Mouse (Mus musculus) gastrocnemius, postnatal 36 days (tissue): ENCODE results near the gene Shb. TPM values are rescaled to one million over a fixed set of nuclear protein-coding genes. Genes with fewer than 3 reads are reported as not detected.

Experiments
- DNase-seq, 2 experiments: peaks; one replicate each; pipeline ENCODE4 v3.0.0; 2022
- intact Hi-C: fragments of 180-260 bp; cut with DNase I; formaldehyde crosslinking; loops from one replicate; pipeline ENCODE4 v1.15.1; 2025
- total RNA-seq, 2 experiments: library from RNA; stranded (reverse); gene quantifications; 2 replicates each; pipeline ENCODE4 v1.2.3; 2021

Shb gene
- total RNA-seq, 2 experiments from 2014 or later = 6.3 to 6.7 TPM

GRCm38 (mm10) chr4:45434071-45434470 lies 98.2 kb downstream of the Shb start:
- intact Hi-C loops = no loop called here

GRCm38 (mm10) chr4:45431806-45432205 lies 100.5 kb downstream of the Shb start:
- intact Hi-C loops = no loop called here
- no peak for DNase-seq

More at GRCm38 (mm10) chr4:45434071-45434470, 98.2 kb downstream of the Shb start:
- DNase-seq = no peak

GRCm38 (mm10) chr4:45431316-45431715 lies 101.0 kb downstream of the Shb start:
- intact Hi-C loops = no loop called here
- no peak for DNase-seq

GRCm38 (mm10) chr4:45429451-45429850 lies 102.8 kb downstream of the Shb start:
- no peak for DNase-seq
- intact Hi-C loops = no loop called here

DNA sequence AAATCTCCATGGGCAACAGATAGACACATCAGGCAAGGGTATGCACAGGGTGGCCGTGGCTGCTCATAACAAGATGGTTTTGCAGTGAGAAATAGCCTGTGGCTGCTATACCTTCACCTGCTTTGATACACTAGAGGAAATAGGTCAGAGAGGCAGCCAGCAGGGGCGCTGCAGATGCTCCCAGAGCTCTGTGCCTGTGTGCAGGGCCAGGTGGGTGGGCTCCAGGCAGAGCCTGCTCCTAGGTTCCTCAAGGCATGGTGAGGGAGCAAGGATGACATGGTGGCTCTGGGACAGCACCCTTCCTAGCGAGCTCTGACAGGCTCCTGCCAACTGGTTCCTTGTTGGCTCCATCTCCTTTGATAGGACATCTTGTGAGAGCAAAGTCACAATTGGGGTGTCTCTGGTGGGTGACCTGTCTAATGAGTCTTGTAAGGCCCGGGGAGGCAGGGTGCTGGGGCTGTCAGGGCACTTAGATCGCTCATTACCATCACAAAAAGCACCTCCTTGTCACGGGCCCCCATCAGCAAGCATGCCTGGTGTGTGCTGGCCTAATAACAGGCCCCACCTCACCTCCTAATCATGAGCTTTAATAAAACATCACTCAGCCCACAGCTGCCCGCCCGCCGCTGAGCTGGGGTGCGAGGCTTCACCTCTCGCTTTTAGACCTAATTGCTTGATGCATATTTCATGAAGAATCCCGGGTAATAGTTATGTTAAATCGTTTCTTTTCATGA lies 105.4 kb downstream of the Shb start:
- intact Hi-C loops = no loop called here
- no peak for DNase-seq

DNA sequence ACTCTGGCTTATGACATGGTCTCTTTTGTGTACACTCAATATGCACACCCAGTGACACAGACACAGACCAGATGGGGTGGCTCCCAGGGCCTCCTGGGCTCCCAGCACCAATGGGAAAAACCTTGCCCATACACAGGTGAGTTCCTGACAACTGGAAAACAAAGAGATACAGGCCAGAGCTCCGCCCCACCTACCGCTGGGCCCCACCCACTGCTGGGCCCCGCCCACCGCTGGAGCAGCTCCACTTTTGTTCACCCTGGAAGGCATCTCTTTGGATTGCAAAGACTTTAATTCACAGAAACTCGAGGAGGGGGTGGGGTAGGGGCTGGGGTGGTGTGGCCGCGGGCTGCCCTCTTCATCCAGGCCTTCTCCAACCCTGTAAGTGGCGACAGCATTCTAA lies 108.9 kb downstream of the Shb start:
- intact Hi-C loops = no loop called here

GRCm38 (mm10) chr4:45422640-45423039 lies 109.6 kb downstream of the Shb start:
- DNase-seq = no peak
- intact Hi-C loops = no loop called here

More for the DNA sequence above, 108.9 kb downstream of the Shb start:
- no peak for DNase-seq

- intact Hi-C loops = no loop called here
These were observed 110.6 kb downstream of the Shb start for GRCm38 (mm10) chr4:45421519-45422260.

GRCm38 (mm10) chr4:45420733-45421132 lies 111.5 kb downstream of the Shb start:
- intact Hi-C loops = no loop called here
- no peak for DNase-seq

More at GRCm38 (mm10) chr4:45421519-45422260, 110.6 kb downstream of the Shb start:
- no peak for DNase-seq

DNA sequence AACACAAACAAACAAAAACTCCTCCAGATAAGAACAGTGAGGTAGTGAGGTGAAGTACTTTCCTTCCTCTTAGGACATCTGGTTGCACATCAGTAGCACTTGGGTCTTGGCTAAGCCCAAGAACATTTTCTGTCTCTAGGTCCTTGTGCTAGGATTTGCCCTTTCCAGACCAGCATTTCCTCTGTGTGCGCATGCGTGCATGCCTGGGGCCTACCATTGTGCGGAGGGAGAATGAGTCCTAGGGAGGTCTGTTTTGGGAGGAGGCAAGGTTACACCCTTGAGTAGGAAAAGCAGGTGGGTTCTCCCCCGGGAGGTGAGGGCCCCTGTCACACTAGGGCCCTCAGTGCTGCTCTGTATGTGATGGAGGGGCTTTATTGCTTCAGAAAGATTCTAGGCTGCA lies 113.2 kb downstream of the Shb start:
- DNase-seq = no peak
- intact Hi-C loops = loop anchor here (2.0 to 5.0 kb wide), 4 partner anchors 110 to 438 kb away; no protein-coding TSS in a partner anchor

GRCm38 (mm10) chr4:45418229-45418950 lies 113.9 kb downstream of the Shb start:
- intact Hi-C loops = loop anchor here (2.0 to 5.0 kb wide), 4 partner anchors 110 to 439 kb away; no protein-coding TSS in a partner anchor
- peak; percentile 33 to 49 for DNase-seq

- no peak for DNase-seq
- intact Hi-C loops = loop anchor here (5.0 kb wide), 1 partner anchor 441 kb away; no protein-coding TSS in a partner anchor
These were observed 116.0 kb downstream of the Shb start for GRCm38 (mm10) chr4:45416314-45416713.

DNA sequence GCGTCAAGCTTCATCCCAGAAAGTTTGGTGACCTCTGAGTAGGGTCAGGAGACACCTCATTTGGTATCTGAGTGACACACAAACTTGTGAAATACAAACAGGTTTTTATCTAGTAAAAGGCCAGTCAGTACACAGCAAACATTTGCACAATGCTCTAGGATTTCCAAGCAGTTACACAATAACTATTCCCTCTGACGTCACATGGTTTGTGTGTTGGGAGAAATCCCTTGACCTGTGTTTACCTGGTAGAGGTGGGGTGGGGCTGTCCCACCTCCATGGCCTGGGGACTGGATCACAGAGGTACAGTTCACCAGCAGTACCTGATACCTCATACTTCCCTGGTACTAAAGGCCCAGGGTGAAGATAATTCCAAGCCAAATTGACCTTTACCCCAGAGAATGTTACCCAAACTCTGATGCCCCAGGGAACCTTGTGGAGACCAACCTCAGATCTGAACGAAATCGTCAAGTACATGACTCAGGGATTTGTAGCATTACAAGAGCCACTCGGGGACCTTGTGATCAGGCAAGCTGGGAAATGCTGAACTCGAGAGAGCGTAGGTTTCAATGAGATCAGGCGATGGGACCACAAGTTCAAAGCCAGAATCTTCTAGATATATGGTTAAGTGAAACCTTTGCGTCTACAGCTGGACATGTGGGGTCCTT lies 118.5 kb downstream of the Shb start:
- DNase-seq = no peak
- intact Hi-C loops = no loop called here

DNA sequence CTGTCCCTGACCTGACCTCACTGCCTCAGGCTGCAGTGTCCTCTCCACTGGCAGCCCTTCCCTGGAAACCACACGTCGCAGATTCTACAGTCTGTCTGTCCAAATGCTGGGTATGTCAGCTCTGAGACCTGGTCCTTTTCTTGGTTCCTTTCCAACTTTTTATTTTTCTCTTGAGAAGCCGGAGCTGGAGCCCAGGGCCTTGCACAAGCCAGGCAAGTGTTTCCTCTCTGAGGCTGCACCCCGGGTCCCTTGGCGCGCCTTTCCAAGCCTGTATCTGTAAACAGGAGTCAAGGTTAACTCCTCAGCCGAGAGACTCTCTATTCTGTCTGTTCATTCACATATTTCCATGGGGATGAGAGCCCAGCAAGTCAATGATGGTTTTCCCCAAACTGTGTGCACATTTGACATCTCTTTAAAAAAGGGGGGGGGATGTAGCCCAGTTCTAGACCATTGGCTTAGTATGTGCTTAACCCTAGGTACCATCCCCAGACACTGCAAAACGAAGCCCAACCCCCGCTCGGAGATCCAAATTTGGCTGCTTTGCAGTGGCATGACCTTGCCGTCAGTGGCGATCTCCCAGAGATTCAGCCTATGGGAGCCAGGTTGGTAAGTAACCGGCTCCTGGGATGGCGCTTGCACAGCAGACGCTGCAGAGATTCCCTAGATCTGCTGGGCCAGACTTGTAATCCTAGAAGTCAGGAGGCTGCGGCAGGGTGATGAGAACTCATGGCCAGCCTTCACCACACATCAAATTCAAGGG lies 119.7 kb downstream of the Shb start:
- intact Hi-C loops = no loop called here
- DNase-seq = no peak

GRCm38 (mm10) chr4:45411181-45411790 lies 121.0 kb downstream of the Shb start:
- DNase-seq = no peak
- intact Hi-C loops = no loop called here

GRCm38 (mm10) chr4:45409270-45409669 lies 123.0 kb downstream of the Shb start:
- peak; percentile 67 to 70 for DNase-seq
- intact Hi-C loops = no loop called here

DNA sequence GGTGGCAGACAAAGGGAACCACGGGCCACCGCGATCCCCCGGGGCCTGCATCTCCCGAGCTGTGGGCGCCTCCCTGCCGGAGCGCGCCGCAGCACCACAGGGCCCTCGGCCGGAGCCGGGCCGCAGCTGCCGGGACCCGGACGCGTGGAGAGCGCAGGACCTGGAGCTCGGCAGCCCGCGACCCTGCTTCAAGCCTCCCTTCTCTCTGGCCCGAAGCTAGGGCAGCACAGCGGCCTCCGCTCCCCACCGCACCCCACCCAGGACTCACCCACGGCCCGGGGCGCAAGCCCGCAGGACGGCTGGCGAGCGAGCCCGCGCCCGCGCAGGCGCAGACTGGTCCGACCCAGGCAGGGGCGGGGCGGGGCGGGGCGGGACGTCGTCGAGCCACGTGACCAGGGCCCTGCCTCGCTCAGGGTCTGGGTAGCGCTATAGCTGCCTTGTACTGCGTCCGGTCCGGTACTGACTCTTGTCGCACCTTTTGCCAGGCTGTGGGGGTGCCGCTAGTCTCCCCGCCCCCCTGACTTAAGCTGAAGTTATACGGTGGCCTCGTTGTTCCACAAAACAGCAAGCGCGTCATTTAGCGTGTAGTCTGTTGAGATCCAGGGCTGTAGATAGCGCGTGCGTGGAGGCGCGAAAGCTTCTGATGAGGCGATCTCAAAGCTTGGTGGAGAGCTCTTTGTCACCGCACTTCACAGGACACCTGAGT lies 123.7 kb downstream of the Shb start, which contains the start of gene Slc25a51:
Gene Slc25a51 (minus strand): TSS at position 340 of the 706 bp plus-strand sequence.
- DNase-seq = peak; percentile 75 to 80
- intact Hi-C loops = no loop called here

DNA sequence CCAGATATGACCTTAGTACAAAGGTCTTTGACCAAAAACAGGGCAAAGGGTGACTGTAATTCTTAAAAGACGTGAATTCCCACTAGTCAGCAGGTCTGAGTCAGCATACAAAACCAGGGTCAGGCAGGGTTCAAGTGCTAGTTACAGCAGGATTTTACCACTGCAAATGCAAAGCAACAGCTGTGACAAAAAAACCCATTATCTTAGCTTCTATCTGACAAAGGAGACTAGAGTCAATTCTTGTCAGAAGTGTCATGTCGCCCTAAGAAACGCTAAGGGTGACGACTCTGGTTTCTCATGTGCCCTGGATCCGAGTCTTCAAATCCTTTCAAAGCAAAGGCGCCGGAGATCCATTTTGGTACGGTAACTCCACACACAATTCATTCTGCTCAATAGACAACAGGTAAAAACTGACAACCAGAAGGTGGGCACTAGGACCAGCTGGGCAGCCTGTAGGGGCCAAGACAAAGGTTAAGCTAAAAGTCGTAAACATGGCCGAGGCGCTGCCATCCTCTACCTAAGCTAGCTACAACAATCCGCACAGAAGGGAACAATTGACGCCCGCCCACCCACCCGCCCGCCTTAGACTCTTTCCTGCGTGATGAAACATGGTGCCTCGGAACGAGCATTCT lies 124.5 kb downstream of the Shb start:
- intact Hi-C loops = no loop called here
- no peak for DNase-seq
